Mouse (Mus musculus) layer of hippocampus, postnatal 10 days (tissue): Measurements from ENCODE around the gene Pycr1. TPM values are rescaled to one million over a fixed set of nuclear protein-coding genes. Genes with fewer than 3 reads are reported as not detected.

Experiments
- DNase-seq, 2 experiments: peaks; one replicate each; pipeline ENCODE4 v3.0.0; 2021; ENCODE audit warnings: low spot score in 2 of 2
- total RNA-seq, 2 experiments: library from RNA; stranded (reverse); gene quantifications; 2 replicates each; pipeline ENCODE4 v1.2.3; 2021

Pycr1 gene
- total RNA-seq, 2 experiments from 2014 or later = 3.5 to 5.3 TPM

DNA sequence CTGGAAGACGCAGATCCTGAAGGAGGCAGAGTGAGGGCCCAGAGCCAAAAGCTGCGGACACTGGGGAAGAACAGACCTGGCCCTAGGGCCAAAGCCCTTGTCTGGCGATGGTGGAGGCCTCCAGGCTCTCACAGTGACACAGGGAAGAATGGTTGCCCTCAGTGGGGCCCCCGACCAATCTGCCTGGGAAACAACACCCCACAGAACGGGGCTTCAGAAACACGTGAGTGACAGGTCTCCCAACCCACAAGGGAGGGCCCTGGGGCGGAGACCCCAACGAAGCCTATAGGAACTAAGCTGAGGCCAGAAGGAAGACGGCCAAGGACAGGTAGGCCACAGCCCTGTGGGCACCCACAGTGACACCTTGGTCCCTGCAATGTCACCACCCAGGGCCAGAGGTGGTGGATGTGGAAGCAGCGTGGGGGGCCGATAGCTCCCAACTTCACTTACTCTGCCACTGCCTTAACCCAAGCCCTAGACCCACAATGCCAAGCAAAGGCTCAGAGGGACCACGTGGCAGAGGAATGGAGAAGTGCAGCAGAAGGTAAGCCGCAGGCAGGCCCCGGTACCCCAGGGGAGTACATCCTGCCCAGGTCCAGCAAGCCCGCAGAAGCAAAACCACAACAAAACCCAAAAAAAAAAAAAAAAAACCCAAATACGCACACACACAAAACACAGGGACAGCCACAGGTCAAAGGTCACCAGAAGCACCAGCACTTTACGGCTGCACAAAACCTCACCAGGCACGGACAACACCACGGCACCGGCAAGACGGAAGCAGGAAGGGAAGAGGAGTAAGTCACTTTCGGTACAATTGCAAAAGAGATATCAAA, 15.9 kb downstream of the Pycr1 start:
- DNase-seq = peak in 1 of 2 experiments; percentile 10

DNA sequence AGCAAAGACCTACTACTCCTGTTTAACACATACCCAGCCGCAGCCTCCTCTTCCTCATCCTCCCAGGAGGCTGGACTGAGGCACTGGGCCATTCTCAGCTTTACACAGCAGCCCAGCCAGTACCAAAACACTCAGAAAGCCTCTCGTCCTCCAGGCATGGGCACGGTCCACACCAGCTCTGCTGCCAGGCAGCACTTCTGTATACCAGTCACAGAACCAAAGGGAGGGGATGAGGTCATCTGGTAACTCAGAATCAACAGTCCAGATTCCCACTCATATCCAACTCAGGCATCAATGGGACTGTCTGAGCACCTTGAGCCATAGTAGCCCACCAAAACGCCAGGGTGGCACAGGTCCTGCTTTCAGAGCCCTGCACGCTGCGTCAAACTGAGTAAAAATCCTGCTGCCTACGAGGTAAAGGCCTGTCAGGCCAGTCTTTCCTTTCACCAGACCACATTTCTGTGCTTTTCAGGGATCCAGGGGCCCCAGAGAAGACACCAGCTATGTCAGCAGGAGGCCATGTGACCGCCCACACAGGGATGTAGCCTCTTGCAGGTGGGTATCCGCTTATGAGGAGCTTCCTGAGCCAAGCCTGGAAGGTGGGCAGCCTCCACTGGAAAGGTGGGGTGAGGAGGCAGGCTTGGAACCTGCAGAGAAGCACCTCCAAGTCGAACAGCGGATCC, 16.6 kb downstream of the Pycr1 start:
- peak in 1 of 2 experiments; percentile 13 for DNase-seq

DNA sequence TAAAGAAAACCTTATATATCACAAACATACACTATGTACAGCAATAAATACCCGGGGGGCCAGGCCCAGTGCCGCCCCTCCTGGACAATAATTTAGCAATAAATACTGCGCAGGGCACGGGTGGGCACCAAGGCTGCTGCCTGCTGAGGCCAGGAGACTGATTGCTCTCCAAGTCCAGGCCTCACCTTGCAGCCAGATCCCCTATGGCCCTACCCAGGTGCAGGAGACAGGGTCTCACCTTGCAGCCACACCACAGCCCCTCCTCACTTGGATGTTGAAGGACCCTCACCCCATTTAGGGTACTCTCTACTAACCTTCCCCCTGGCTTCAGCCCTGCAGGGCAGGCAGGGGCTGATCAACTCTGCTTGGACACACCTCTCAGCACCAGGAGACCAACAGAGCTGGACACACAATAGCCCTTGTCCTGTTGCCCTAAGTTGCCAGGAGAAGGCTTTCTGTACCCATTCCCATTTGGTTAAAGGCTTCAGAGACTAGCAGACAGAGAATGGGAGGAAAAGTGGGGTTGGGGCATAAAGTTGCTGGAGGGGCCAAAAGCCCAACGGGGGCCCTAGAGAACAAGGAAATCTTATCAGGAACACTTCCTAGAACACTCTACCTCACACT, 18.3 kb downstream of the Pycr1 start, which contains the start of gene Sirt7:
Gene Sirt7 (minus strand): TSS at position 89 of the 624 bp plus-strand sequence.
- DNase-seq = no peak

DNA sequence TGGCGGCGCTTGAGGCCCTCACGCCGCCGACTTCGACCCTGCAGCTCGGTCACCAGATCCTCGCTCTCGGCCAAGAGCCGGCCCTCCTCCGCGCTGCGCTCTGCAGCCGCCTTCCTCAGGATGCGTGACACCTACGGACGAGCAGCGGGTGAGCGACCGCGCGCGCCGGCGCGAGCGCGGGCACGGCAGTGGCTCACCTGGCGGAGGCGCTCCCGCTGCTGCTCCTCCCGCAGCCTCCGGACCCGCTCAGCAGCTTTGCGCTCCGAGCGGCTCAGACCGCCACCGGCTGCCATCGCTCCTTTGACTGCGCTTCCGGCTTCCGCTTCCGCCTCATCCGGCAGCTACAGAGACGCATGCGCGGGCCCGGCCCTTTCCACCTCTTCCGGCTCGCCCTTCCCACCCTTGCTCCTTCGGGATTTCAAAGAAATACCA, 18.9 kb downstream of the Pycr1 start:
- peak; percentile 76 to 84 for DNase-seq

DNA sequence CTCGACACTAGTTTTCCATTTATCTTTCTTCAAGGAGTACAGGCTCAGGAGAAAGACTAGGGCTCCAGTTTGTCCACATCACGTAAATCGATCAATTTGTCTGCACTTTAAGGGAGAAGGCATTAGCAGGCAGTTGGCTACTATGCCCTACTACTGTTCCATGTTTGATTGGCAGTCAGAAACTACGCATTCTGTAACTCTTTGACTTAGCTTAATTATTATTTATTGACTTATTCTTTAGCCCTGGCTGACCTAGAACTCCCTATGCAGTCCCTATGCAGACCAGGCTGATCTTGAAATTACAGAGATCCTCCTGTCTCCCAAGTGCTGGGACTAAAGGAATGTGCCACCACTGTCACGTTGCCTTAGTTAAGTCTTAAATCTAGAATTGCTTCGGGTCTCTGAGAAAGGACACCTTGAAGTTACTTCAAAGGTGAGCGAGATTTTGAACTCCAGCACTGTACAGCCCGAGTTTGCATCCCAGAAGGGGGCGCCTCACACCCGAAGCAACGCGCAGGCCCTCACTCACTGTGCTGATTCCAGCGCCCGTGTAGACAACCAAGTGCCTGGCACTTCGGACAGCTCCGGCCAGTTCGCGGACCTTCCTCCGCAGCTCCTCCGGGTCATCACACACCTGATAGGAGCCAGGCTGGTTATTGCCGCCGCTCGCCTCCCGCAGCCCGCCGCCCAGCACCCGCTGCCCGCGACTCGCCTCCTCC, 19.4 kb downstream of the Pycr1 start:
- DNase-seq = peak; percentile 67 to 76

DNA sequence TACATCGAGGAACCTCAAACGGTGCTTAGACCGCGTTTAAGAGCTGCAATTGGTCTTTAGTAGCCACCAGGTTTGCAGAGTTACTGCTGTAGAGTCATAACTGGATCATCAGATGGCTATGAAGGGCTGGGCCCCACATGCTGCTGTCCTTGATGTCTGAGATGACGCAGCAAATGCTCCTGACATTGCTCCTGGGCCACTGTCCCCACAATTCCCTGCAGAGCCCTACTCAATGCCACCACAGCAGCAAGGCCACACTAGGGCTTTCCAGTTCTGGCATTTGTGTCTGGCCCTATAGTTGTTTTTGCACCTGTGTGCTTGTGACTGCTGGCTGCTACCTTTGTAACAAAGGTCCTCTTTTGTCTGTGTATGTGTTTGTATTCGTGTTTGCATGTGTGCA, 20.8 kb downstream of the Pycr1 start:
- DNase-seq = no peak

DNA sequence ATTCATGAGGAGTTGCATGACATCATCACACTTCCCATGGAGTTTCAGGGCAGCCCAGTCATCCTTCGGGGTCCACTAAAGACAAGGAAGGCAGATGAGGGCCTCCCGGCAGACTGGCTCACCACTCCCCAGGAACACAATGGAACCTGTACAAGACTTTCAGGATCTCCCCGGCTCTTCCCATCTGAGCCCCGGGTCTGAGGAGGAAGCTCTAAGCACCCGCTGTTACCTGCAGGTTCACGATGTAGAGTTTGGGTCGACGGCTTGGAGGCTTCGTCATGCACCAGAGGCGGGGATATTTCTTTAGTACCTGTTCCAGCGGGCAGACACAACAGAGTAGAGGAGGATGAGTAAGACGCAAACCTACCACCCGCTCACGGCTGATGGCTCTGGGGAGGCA, 23.4 kb downstream of the Pycr1 start:
- no peak for DNase-seq

DNA sequence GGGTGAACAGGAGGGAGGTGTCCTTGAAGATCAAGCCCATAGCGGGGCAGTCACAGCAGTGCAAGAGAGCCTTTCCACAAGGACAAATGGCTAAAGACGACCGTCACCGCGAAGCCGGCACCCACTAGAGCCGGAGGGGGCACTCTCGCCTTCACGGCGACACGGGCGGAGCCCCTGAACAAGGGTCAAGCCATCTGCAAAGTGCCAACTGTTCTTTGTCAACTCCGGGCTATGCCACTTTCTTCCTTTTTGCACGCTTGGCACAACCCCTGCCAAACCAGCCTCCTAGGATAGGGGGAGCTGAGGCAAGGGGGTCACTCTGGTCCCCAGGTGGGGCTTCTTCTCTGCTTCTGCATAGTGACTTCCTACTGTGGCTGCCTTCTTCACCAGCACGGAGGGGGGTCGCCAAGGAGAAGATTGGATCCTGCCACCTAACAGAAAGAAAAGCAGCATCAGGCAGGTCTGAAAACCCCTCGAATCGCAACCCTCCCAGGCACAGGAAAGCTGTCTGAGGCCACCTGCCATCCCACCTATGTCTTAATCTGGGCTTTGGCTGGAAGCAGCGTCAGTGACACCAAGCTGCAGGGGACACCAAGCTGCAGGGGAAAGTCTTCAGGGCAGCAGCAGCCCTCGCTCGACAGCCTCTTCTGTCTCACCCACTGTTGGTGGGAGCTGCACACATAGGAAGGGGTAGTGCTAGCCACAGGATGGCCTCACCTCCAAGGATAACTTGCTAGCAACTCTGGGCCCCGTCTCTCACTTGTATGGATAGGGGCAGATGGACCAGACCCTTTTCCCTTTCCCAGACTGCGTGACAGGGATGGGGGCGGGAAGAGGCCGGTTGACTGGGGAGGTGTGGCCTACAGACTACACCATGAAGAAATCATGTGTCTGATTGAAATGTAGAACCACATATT, 24.7 kb downstream of the Pycr1 start:
- peak in 1 of 2 experiments; percentile 13 for DNase-seq

DNA sequence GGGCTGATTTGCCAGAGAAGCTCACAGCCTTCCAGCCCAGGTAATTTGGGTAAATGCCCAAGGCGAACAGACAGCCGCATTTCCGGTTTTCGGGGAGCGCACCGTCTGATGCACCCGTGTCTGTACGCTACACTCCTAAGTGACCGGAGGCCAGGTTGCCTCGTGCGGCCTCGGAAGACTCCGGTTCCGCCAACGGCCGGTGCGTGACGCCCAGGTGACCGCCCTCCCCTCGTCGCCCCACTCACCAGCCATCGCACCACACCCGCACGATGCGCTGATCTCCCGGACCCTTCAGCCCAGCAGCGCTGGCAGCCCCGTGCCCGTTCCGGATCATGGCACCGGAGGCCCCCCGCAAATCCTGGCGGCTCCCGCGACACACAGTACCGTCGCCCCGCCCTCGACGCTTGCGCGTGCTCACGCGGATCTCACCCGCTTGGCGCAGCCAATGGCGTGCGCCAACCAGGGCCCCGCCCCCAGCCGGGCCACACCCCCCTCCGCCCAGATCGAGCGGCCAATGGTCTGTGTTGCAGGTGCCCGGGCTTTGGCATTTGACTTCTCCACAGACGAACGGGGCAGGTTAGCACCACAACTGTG, 26.0 kb downstream of the Pycr1 start, which contains the start of gene Pcyt2:
Gene Pcyt2 (minus strand): TSS at position 418 of the 594 bp plus-strand sequence.
- peak; percentile 88 to 92 for DNase-seq

DNA sequence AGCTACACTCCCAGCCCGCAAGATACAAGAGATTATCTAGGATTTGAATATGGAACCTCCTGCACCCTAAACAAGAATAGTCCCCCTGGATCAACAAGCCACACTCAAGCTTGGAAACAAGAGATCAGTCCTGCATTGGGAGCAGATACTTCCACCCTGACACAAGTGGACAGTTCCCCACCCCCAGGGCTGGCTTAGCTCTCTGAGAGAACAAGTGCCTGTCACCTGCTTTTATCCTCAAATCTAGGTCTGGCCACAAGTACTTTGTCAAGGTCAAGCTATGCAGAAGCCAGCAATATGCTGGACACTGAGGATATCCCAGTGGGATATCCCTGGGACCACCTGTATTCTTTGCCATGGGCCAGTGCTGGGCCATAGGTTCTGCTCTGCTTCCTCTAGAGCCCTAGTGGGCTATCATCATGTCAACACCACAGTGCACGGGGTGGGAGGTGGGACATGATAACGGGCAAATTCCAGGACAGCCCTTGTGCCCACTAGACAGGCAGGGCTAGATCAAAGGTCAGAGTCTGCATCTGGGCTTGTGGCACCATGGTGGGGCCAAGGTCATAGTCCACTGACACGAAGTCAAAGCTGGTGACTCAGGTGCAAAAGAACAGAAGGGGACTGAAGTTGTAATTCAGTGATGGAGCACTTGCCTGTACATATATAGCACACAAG, 26.8 kb downstream of the Pycr1 start:
- DNase-seq = peak in 1 of 2 experiments; percentile 11

DNA sequence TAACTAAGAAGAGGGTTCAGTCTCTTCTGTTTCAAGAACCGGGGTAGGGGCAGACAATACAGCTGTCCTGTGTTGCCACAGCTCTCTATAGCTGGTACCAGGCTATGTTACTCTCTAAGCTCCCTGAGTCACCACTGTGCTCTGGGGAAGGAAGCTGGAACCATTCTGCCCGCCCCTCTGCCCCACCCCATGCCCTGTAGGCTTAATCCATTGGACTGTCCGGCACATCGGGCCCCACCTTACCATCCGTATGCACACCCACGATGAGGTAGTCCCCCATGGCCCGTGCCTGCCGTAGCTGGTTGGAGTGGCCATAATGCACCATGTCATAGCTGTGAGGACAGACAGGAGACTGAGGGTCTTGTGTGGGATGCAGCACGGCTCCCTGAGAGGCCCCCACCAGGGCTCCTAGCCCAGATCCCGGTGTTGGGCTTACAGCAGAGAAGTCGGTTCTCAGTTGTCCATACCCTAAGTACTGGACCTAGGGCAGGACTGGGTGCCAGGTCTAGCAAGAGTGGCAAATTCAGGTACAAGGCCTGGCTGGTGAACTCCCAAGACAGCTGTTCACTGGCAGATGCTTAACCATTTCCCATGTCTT, 27.9 kb downstream of the Pycr1 start:
- DNase-seq = peak in 1 of 2 experiments; percentile 12

DNA sequence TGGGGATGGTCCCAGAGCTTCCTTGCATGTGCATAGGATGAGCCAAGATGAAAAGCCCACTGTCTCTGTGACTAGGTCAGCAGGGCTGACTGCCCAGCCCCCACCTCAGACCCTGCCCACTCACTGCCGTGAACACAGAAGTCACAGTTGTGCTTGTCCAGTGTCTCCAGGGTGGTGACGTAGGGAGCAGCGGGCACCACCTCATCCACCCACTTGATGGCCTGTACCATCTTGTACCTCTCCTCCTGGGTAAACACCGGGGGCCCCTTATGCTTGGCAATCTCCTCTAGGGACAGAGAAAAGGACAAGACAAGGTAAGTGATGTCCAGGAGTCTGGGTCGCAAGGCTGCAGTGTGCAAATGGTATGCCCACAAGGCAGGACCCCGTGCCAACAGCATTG, 28.4 kb downstream of the Pycr1 start:
- DNase-seq = no peak

DNA sequence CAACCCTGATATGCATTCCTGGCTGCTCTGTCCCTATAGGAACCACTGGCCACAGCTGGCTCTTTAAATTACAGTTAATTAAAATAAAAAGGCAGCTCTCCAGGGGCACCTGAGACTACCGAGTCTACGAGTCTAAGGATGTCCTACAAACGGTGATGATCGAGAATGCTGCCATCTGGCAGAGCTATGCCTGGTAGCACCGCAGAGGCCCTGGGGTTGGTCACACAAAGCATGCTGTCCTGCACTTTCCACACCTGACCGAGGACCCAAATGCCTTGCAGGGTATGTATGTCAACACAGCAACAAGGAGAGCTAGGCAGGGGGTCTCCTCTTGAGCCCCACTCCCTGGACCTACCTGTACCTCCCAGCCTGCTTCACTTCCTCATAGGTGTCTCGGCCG, 29.6 kb downstream of the Pycr1 start:
- no peak for DNase-seq

DNA sequence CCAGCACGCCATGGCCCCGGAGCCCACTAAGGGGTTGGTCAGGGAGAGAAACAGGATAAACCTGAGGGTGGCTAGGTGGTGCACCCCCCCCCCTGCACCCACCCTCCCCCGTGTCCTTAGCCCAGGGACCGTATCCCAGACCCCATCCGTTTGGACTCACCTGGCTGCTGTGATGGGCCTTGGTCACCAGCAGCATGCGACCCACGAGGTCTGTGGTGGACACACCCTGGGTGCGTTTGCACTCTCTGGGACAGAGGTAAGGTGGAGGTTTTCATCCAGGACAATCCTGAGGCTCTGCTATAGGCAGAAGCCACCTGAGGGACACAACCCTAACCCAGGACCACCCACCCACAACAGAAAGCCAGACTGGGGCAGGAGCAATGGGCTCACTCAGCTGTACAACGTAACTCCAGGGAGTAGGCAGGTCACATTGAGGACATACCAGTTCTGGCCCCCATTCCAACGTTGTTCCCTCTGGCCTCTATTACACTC, 30.0 kb downstream of the Pycr1 start:
- DNase-seq = no peak

DNA sequence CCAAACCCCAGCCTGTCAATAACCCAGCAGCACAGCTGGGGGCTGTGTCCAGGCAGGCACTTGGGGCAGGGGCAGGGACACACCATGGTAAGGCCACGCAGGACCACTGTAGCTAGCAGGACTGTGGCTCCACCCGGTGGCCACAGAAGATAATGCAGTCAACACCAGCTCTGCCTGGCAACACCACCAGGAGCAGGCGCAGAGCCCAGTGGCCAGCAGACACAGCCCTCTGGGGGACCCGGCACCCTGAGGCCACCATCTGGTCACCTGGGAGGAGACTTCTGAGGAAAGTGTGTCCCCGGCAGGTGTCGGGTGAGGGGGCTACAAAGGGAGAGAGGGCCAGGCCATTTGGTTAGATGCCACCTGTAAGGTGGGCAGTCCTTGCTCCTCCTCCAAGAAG, 30.8 kb downstream of the Pycr1 start:
- DNase-seq = peak; percentile 82 to 83

DNA sequence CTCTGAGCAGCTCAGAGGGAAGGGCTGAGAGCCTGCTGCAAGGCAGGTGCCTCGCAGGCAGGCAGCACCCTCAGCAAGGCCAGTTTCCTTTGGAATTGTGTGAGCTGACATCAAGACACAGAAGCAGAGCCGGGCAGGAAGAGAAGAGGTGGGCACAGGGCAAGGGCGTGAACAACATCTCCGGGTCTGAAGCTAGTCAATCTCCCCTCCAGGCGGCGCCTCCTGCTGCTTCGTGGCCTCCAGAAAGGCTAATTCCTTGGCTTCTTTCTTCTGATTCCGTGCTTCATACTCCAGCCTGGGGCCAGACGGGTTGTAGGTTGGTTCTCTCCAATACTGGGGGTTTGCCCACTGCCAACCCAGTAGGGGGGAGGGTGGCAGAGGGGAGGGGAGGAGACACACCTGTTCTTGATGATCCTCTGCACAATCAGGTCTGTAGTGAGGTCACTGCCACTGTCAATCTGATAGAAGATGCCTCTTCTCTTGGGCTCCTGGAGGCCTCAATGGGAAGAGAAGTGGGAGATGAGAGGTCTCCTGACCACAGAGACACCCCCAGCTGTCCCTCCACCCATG, 33.0 kb downstream of the Pycr1 start:
- no peak for DNase-seq

DNA sequence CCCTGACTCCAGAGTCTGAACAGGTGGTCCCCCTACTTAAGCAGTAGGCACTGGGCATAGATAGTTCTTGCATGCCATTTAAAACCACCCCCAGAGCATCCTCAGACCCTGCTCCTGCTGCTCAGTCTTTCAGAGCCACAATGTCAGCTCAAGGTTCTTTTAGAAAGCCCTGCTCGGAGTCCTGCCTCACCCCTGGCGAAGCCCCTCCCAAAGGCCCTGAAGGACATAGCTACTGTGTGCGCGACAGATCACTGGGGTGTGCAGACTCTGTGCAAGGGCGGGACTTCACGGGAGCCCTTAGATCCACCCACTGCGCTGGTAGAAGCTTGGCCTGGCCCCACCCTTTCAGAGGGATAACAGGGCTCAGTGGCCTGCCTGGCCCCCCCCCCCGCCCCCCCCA, 34.3 kb downstream of the Pycr1 start:
- DNase-seq = no peak
